Mouse (Mus musculus) adrenal gland, adult (tissue): ENCODE data around the gene Ppm1g.

Source experiments
- DNase-seq, 2 experiments: peaks; one replicate each; pipeline ENCODE4 v3.0.0; 2022 to 2023; ENCODE audit warnings: low spot score in 1 of 2; ENCODE audit not compliant: inconsistent age in 2 of 2

The Ppm1g gene

DNA sequence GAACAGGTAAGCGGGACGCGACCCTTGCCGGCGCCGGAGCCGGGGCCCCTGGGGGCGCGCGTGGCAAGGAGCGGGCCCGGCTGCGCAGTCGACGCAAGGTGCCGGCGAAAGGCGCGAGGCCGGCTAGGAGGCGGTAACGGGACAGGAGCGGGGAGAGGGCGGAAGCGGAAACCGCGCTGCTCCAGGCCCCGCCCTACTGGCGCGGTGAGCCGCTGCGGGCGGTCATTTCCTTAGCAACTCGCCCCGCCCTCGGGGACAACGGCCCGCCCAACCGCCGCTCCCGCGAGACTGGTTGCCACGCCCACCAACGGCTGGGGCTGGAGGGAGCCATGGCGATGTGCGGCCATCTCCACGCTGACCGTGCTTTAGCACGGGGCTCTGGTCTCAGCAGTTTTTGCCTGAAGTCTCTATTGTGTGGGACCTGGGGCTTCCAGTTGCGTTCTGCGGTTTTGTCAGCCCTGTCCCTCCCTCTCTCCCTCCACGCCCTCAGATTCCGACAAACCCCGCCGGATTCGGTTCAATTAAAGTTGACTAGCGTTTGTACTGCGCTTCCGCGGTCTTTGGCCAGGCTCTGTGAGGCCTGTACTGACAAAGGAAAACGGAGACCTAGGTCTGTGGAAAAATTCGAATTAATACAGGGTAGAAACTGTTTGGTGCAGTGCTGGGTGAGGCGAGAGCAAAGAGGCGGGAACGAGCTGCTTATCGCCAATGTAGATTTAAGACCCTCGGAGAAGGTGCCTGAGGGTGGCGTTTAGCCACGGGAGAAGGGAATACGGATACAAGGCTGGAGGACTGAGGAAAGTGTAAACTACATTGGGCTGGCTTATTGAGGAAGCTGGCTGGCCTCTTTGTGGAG, at the start of gene Ppm1g:
Gene Ppm1g (minus strand): TSS at position 240 of the 856 bp plus-strand sequence.
- DNase-seq, result peak; percentile 98 to 99

- no peak for DNase-seq
Measured at GRCm38 (mm10) chr5:31267686-31268085, 47.2 kb upstream of the Ppm1g start.

DNA sequence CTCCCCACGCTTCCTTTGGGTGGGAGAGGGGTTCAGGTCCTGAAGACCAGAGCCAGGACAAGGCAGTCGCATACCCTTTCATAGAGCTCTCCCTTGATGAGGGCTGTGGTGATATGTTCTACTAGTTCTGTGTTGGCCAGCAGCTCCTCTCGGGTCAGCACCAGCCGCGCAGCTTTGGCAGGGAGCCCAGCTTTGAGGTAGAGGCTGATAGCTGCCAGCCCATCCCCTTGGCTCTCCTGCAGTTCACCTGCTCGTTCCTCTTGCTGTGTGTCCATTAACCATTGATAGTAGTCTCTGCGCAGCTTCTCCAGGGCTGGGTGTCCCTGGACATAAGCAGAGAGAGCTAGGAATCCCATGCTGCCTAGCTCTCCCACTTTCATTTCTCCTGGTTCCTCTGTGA, 45.6 kb upstream of the Ppm1g start:
- DNase-seq, result no peak

- no peak for DNase-seq
Measured at GRCm38 (mm10) chr5:31257616-31258015, 37.1 kb upstream of the Ppm1g start.

GRCm38 (mm10) chr5:31255971-31256370, 35.5 kb upstream of the Ppm1g start:
- no peak for DNase-seq

- no peak for DNase-seq
Measured at GRCm38 (mm10) chr5:31255381-31255780, 34.9 kb upstream of the Ppm1g start.

DNA sequence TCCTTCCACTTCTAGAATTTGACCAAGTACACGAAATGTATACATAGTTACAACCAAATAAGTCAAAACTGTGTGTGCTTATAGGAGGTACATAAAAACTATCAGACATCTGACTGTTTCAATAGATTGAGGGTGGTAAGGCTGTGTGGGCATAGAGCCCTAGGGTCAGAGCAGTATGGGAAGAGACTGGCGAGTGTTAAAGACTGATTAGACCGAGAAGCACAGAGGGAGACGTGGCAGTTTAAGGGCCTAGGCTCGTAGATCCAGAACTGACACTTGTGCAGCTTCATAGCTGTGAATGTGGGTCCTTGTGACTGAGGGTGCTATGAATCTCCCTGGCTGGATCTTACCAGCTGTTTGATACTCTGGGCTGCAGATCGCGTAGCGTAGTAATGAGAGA, 34.4 kb upstream of the Ppm1g start:
- DNase-seq, result no peak

- peak in 1 of 2 experiments; percentile 76 for DNase-seq
Measured at GRCm38 (mm10) chr5:31254452-31254851, 34.0 kb upstream of the Ppm1g start.

GRCm38 (mm10) chr5:31253806-31254205, 33.3 kb upstream of the Ppm1g start:
- DNase-seq, result no peak

- DNase-seq, result no peak
Measured at GRCm38 (mm10) chr5:31252795-31253545, 32.5 kb upstream of the Ppm1g start.

- no peak for DNase-seq
Measured at GRCm38 (mm10) chr5:31252151-31252550, 31.7 kb upstream of the Ppm1g start.

- peak in 1 of 2 experiments; percentile 49 for DNase-seq
Measured at GRCm38 (mm10) chr5:31251541-31252101, 31.1 kb upstream of the Ppm1g start, which contains the start of gene Krtcap3. Gene Krtcap3 (plus strand): TSS chr5:31251691.

GRCm38 (mm10) chr5:31250716-31251115, 30.2 kb upstream of the Ppm1g start:
- no peak for DNase-seq

DNA sequence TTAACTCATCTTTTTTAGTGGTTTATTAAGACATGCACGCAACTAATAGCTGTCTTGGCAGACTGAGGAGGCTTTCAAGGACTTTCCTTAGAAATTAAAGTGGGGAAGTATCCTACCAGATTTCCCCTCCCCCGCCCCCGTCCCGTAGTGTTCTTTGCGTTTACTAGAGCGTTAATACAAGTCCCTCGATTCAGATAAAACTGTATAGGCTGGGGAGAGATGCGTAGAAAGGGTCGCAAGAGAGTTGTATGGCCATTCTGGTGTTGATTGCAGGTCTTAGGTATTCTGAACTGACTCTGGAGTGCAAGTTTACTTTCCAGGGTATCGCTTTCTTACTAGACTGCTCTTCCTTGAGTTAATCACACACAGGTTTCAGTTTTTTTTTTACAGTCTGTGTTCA, 21.7 kb upstream of the Ppm1g start:
- no peak for DNase-seq

- DNase-seq, result no peak
Measured at GRCm38 (mm10) chr5:31241522-31242034, 21.1 kb upstream of the Ppm1g start.

- DNase-seq, result peak; percentile 98
Measured at GRCm38 (mm10) chr5:31240637-31241521, 20.4 kb upstream of the Ppm1g start, which contains the start of the genes Nrbp1 and Gm9970. Gene Nrbp1 (plus strand): TSS chr5:31240864. Gene Gm9970 (minus strand): TSS chr5:31241232.

- no peak for DNase-seq
Measured at GRCm38 (mm10) chr5:31226641-31227040, 6.2 kb upstream of the Ppm1g start.

DNA sequence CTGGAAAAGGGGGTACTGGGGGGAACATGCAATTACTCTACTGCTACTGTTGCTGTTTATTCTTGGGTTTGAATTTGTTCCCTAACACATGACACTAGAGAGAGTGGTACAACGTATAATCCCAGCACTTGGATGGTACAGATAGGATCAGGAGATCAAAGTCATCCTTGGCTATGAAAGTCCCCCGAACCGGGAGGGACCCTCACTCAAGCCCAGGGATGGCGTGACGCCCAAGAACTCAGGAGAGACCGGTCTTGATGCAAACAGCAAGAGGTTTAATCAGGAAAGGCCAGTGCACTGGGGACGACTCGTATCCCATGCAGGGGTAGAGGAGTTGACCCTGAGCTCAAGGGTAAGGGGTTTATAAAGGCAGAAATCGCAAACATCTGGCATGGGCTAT, 2.2 kb upstream of the Ppm1g start:
- DNase-seq, result no peak

- peak; percentile 60 to 81 for DNase-seq
Measured at GRCm38 (mm10) chr5:31221304-31221945, 938 bp upstream of the Ppm1g start.

- DNase-seq, result no peak
Measured at GRCm38 (mm10) chr5:31219911-31220447, 508 bp downstream of the Ppm1g start.
